Mouse (Mus musculus) monocyte, adult 2 months (primary cell): ENCODE results near the gene Snrpf.

Experiments used
- DNase-seq, 2 experiments: peaks; one replicate each; pipeline ENCODE4 v3.0.0; 2022; ENCODE audit warnings: low spot score in 2 of 2, low read depth in 1 of 2

Gene Snrpf

DNA sequence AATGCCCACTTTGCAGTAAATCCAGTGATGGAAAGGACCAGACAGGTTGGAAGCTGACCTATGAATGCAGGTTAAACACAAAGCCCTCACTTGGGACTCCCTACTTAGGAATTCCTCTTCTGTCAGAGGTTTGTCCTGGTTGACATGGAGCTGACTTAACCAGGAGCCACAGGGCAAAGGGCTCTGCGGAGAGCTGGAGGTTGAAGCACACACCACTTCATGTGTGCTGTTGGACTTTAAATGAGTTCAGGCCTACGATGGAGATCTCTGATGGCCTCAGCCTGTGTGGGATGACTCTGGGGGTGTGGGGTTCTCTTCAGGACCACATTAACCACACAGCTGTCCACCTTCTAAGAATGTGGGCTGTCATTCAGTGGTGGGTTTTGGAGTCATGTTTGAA, 51.2 kb downstream of the Snrpf start:
- DNase-seq: no peak
